Mouse (Mus musculus): ENCODE measurements around the gene Akr1a1. TPM values are rescaled to one million over a fixed set of nuclear protein-coding genes. Genes with fewer than 3 reads are reported as not detected.

Gene Akr1a1
- 197 and 262 TPM in 2 replicates for total RNA-seq (2012; rRNA removed)

DNA sequence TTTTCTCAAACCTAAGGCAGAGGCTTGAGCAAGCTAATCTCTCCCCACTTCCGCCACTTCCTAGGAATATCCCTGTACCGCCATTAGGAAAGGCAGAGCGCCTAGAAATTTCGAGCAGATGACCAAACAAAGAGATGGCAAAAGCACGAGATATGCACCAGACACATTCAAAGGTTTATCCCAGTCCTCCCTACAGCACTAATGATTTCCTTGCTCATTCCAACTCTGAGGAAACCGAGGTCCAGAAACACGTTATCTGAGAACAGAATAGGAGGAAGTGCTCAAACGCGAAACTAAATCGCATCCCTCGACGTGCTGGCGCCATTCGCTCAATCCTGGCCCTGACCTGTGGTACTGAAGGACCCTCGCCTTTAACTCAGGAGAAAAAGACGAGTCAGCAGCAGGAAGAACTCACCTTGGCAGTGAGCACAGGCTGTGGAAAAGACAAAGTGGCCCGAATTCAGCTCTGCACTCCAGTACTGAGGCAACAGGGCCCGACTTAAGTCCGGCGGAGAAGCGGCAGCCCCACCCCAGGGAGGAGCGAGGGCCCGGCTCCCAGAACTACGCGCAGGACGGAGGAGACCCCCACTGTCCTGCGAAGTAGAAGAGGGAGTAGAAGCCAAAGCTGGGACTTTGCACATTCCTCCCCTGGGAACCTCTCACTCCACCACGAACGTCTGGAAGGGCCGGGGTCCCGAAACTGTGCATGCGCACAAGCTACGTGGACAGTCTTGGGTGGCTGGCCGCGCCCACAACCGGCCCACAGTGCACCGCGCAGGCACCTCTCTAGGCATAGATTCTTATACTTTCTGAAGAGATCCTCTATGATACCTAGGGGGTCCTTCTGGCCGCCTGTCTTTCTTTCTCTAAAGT, at the start of gene Akr1a1:
Akr1a1 (minus strand) TSS at position 757 of the 873 bp plus-strand sequence.
- Histone ChIP-seq H3K27ac (ENCODE audit: insufficient read depth, low read depth, low read length, poor library complexity, severe bottlenecking) (peak within 1 kb of the TSS; percentile 59), H3K36me3 (ENCODE audit: control insufficient read depth, insufficient read depth, low read length, poor library complexity, severe bottlenecking) (no peaks in the 10 kb centered on the region), H3K4me3 (ENCODE audit: insufficient read depth in 1 of 2, low read depth in 1 of 2, low read length in 2 of 2, poor library complexity in 1 of 2, severe bottlenecking in 1 of 2) (peak within 1 kb of the TSS; percentile 89 to 100), H3K4me1 (ENCODE audit: control insufficient read depth in 2 of 2, insufficient read depth in 2 of 2, low read length in 2 of 2, poor library complexity in 1 of 2) (peaks cover 8% of the 10 kb centered on the region in 2 experiments), H3K9me3 (ENCODE audit: control insufficient read depth, insufficient read depth, low read depth, low read length) (no peaks in the 10 kb centered on the region), H3K9ac (ENCODE audit: insufficient read depth, low read depth, low read length, poor library complexity, severe bottlenecking) (peak within 1 kb of the TSS; percentile 83)
- in situ Hi-C loops (cut with MboI; ENCODE audit: low sequenced_read_pairs in 2 of 2, unreplicated experiment in 2 of 2) = no loop called here
- TF ChIP-seq CHD2 (IDR thresholded peaks at IDR 0.05; ENCODE audit: low read depth, low read length) (no peak), HCFC1 (IDR thresholded peaks at IDR 0.05; ENCODE audit: borderline replicate concordance, insufficient read depth, low read length) (peak; percentile 60; the same call in 1 of the 2 replicates)
- peak; percentile 80 for DNase-seq (ENCODE audit: low read depth, low spot score)

DNA sequence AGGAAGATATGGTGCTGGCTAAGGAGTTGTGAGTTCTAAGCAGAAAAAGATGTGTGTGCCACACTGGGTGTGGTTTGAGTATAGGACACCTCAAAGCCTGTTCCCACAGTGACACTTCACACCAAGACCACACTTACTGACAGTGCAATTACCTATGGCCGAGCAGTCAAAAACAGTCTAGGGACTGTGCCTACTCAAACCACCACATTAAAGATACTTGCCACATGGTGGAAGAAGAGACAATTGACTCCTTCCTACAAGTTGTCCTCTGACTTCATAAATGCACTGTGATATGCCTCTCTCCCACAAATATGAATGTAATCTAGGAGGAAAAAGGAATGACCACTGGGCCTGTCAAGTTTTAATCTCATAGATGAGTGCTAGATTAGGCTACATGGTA, 49.5 kb upstream of the Akr1a1 start:
- H3K27ac ChIP-seq (ENCODE audit: insufficient read depth, low read depth, low read length, poor library complexity, severe bottlenecking) = no peak overlapping the region
- no peak for TF ChIP-seq HCFC1 (IDR thresholded peaks at IDR 0.05; ENCODE audit: borderline replicate concordance, insufficient read depth, low read length)
- no peak for TF ChIP-seq ZC3H11A (IDR thresholded peaks at IDR 0.05; ENCODE audit: borderline replicate concordance, low read depth, low read length)
- TF ChIP-seq CHD2 (IDR thresholded peaks at IDR 0.05; ENCODE audit: low read depth, low read length) = no peak
- no peak for TF ChIP-seq MAFK (IDR thresholded peaks at IDR 0.05; ENCODE audit: insufficient read depth, low read depth, low read length)
- no peak for TF ChIP-seq ZNF384 (IDR thresholded peaks at IDR 0.05; ENCODE audit: low read depth, low read length)
- DNase-seq (ENCODE audit: low read depth, low spot score) = no peak
- no peak overlapping the region for H3K9ac ChIP-seq (ENCODE audit: insufficient read depth, low read depth, low read length, poor library complexity, severe bottlenecking)
- no peak overlapping the region for H3K4me3 ChIP-seq (ENCODE audit: insufficient read depth in 1 of 2, low read depth in 1 of 2, low read length in 2 of 2, poor library complexity in 1 of 2, severe bottlenecking in 1 of 2)
- H3K36me3 ChIP-seq (ENCODE audit: control insufficient read depth, insufficient read depth, low read length, poor library complexity, severe bottlenecking) = peaks cover 27% of the 10 kb centered on the region
- in situ Hi-C loops (cut with MboI; ENCODE audit: low sequenced_read_pairs in 2 of 2, unreplicated experiment in 2 of 2) = no loop called here
- no peaks in the 10 kb centered on the region for H3K9me3 ChIP-seq (ENCODE audit: control insufficient read depth, insufficient read depth, low read depth, low read length)
- no peaks in the 10 kb centered on the region for H3K4me1 ChIP-seq (ENCODE audit: control insufficient read depth in 2 of 2, insufficient read depth in 2 of 2, low read length in 2 of 2, poor library complexity in 1 of 2)

DNA sequence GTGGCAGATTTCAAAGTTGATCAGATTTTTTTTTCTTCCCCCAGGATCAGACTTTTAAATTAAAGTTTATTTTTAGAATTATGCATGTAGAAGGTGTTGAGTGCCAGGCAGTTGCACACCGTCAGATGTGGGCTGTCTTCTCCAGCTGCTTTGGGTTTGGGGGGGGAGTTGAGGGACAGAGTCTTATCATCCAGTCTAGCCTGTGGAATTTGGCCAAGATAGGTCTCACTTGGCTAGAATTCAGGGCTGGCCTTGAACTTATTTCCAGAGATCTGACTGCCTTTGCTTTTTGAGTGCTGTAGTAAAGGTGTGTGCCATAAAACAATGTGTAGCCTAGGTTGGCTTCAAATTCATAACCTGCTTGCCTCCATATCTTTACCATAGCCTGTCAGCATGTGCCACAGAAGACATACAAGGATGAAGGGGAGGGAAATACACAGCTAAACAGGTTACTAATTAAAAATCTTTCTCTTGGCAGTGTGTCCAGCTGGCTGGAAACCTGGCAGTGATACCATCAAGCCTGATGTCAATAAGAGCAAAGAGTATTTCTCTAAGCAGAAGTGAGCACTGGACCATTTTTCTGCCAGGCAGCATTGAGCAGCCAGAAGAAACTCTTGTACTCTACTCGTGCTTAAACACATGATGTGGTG, 47.3 kb upstream of the Akr1a1 start:
- Histone ChIP-seq H3K36me3 (ENCODE audit: control insufficient read depth, insufficient read depth, low read length, poor library complexity, severe bottlenecking) (peaks cover 37% of the 10 kb centered on the region), H3K9ac (ENCODE audit: insufficient read depth, low read depth, low read length, poor library complexity, severe bottlenecking) (no peak overlapping the region), H3K4me1 (ENCODE audit: control insufficient read depth in 2 of 2, insufficient read depth in 2 of 2, low read length in 2 of 2, poor library complexity in 1 of 2) (no peaks in the 10 kb centered on the region), H3K4me3 (ENCODE audit: insufficient read depth in 1 of 2, low read depth in 1 of 2, low read length in 2 of 2, poor library complexity in 1 of 2, severe bottlenecking in 1 of 2) (no peak overlapping the region), H3K9me3 (ENCODE audit: control insufficient read depth, insufficient read depth, low read depth, low read length) (no peaks in the 10 kb centered on the region), H3K27ac (ENCODE audit: insufficient read depth, low read depth, low read length, poor library complexity, severe bottlenecking) (no peak overlapping the region)
- no peak for TF ChIP-seq ZC3H11A (IDR thresholded peaks at IDR 0.05; ENCODE audit: borderline replicate concordance, low read depth, low read length)
- TF ChIP-seq ZNF384 (IDR thresholded peaks at IDR 0.05; ENCODE audit: low read depth, low read length) = no peak
- no peak for TF ChIP-seq HCFC1 (IDR thresholded peaks at IDR 0.05; ENCODE audit: borderline replicate concordance, insufficient read depth, low read length)
- no peak for TF ChIP-seq CHD2 (IDR thresholded peaks at IDR 0.05; ENCODE audit: low read depth, low read length)
- TF ChIP-seq MAFK (IDR thresholded peaks at IDR 0.05; ENCODE audit: insufficient read depth, low read depth, low read length) = no peak
- in situ Hi-C loops (cut with MboI; ENCODE audit: low sequenced_read_pairs in 2 of 2, unreplicated experiment in 2 of 2) = no loop called here
- DNase-seq (ENCODE audit: low read depth, low spot score) = no peak

DNA sequence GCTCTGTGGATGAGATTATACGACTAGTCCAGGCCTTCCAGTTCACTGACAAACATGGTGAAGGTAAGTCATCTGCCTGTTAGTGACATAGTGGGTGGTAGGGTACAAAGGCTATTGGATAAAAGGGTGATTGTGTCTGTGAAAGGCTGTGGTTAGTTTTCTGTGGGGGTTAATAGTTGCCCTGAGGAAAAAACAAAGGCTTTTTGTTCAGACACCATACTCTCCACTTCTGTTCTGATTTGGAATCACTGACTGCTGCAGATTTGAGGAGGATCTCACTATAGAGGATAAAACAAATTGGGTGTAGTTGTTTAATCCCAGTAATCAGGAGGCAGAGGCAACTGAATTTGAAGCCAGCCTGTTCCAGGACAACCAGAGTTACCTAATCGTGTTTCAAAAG, 42.3 kb upstream of the Akr1a1 start:
- H3K27ac ChIP-seq (ENCODE audit: insufficient read depth, low read depth, low read length, poor library complexity, severe bottlenecking) = no peak overlapping the region

More for the DNA sequence above, 42.3 kb upstream of the Akr1a1 start:
- Histone ChIP-seq H3K36me3 (ENCODE audit: control insufficient read depth, insufficient read depth, low read length, poor library complexity, severe bottlenecking) (peaks cover 72% of the 10 kb centered on the region), H3K4me3 (ENCODE audit: insufficient read depth in 1 of 2, low read depth in 1 of 2, low read length in 2 of 2, poor library complexity in 1 of 2, severe bottlenecking in 1 of 2) (no peak overlapping the region), H3K4me1 (ENCODE audit: control insufficient read depth in 2 of 2, insufficient read depth in 2 of 2, low read length in 2 of 2, poor library complexity in 1 of 2) (peaks cover 0 to 2% of the 10 kb centered on the region in 2 experiments; a peak in 1 of 4 replicates), H3K9ac (ENCODE audit: insufficient read depth, low read depth, low read length, poor library complexity, severe bottlenecking) (no peak overlapping the region), H3K9me3 (ENCODE audit: control insufficient read depth, insufficient read depth, low read depth, low read length) (no peaks in the 10 kb centered on the region)
- no peak for TF ChIP-seq ZNF384 (IDR thresholded peaks at IDR 0.05; ENCODE audit: low read depth, low read length)
- TF ChIP-seq CHD2 (IDR thresholded peaks at IDR 0.05; ENCODE audit: low read depth, low read length) = no peak
- TF ChIP-seq HCFC1 (IDR thresholded peaks at IDR 0.05; ENCODE audit: borderline replicate concordance, insufficient read depth, low read length) = no peak
- no peak for TF ChIP-seq ZC3H11A (IDR thresholded peaks at IDR 0.05; ENCODE audit: borderline replicate concordance, low read depth, low read length)
- TF ChIP-seq MAFK (IDR thresholded peaks at IDR 0.05; ENCODE audit: insufficient read depth, low read depth, low read length) = no peak
- in situ Hi-C loops (cut with MboI; ENCODE audit: low sequenced_read_pairs in 2 of 2, unreplicated experiment in 2 of 2) = no loop called here
- DNase-seq (ENCODE audit: low read depth, low spot score) = no peak

Measured in ES-E14 (cell line).